Mouse (Mus musculus): ENCODE results near the gene Macrod2. TPM values are rescaled to one million over a fixed set of nuclear protein-coding genes. Genes with fewer than 3 reads are reported as not detected.

The Macrod2 gene
- polyA plus RNA-seq, 1 experiment, result 0.95 TPM

DNA sequence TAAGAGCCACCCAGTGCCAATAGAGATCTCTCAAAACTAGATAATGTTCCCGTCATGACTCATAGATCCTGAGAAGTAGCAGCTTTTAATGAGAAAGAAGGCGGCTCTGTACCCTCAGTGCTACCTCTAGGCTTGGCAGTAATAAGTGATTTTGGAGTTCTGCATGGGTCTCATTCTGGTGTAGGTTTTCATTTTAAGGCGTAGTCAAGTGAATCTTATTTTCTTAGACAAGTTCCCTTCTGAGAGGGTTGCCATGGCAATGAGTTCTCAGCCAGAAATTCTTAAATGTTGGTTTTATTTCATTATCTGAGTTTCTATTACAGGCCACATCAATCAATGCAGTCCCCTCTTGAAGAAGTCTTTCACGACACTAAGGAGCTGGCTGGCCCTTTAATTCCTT is 1127.0 kb downstream of the Macrod2 start:
- TF ChIP-seq MAX (IDR thresholded peaks at IDR 0.05) (no peak), MYOG (IDR thresholded peaks at IDR 0.05; ENCODE audit: control insufficient read depth, extremely low read depth, insufficient read length) (no peak), CTCF (IDR thresholded peaks at IDR 0.05; ENCODE audit: control insufficient read depth, insufficient read depth, insufficient read length) (no peak), CEBPB (IDR thresholded peaks at IDR 0.05; ENCODE audit: low read depth) (no peak), FOSL1 (IDR thresholded peaks at IDR 0.05; ENCODE audit: insufficient read depth, low read length, poor library complexity, severe bottlenecking) (no peak), MYOD1 (IDR thresholded peaks at IDR 0.05; ENCODE audit: control insufficient read depth, insufficient read length, low read depth) (no peak), USF1 (IDR thresholded peaks at IDR 0.05; ENCODE audit: low read depth) (no peak)
- Histone ChIP-seq H3K27me3 (ENCODE audit: control insufficient read depth, insufficient read depth, insufficient read length) (no peaks in the 10 kb centered on the region), H3K79me2 (ENCODE audit: control insufficient read depth, insufficient read depth) (no peaks in the 10 kb centered on the region)

GRCm38 (mm10) chr2:141545877-141546276 is 1150.8 kb downstream of the Macrod2 start:
- H3ac ChIP-seq (ENCODE audit: control insufficient read depth, insufficient read length, low read depth), result no peak overlapping the region
- H3K4me3 ChIP-seq (ENCODE audit: insufficient read depth, poor library complexity, severe bottlenecking), result no peak overlapping the region
- H3K79me2 ChIP-seq (ENCODE audit: control insufficient read depth, insufficient read depth), result no peaks in the 10 kb centered on the region
- no peaks in the 10 kb centered on the region for H3K79me3 ChIP-seq (ENCODE audit: low read depth)
- no peaks in the 10 kb centered on the region for H3K36me3 ChIP-seq (ENCODE audit: control insufficient read depth, insufficient read depth)
- no peaks in the 10 kb centered on the region for H3K27me3 ChIP-seq (ENCODE audit: control insufficient read depth, insufficient read depth, insufficient read length)
- TF ChIP-seq CTCF (IDR thresholded peaks at IDR 0.05; ENCODE audit: control insufficient read depth, insufficient read depth, insufficient read length) (no peak), MYOD1 (IDR thresholded peaks at IDR 0.05; ENCODE audit: control insufficient read depth, insufficient read length, low read depth) (no peak), FOSL1 (IDR thresholded peaks at IDR 0.05; ENCODE audit: insufficient read depth, low read length, poor library complexity, severe bottlenecking) (no peak), USF1 (IDR thresholded peaks at IDR 0.05; ENCODE audit: low read depth) (no peak), MAX (IDR thresholded peaks at IDR 0.05) (no peak), MYOG (IDR thresholded peaks at IDR 0.05; ENCODE audit: control insufficient read depth, extremely low read depth, insufficient read length) (no peak), CEBPB (IDR thresholded peaks at IDR 0.05; ENCODE audit: low read depth) (no peak)

More for the DNA sequence above, 1127.0 kb downstream of the Macrod2 start:
- Histone ChIP-seq H3K79me3 (ENCODE audit: low read depth) (no peaks in the 10 kb centered on the region), H3K36me3 (ENCODE audit: control insufficient read depth, insufficient read depth) (no peaks in the 10 kb centered on the region), H3ac (ENCODE audit: control insufficient read depth, insufficient read length, low read depth) (no peak overlapping the region), H3K4me3 (ENCODE audit: insufficient read depth, poor library complexity, severe bottlenecking) (no peak overlapping the region)

DNA sequence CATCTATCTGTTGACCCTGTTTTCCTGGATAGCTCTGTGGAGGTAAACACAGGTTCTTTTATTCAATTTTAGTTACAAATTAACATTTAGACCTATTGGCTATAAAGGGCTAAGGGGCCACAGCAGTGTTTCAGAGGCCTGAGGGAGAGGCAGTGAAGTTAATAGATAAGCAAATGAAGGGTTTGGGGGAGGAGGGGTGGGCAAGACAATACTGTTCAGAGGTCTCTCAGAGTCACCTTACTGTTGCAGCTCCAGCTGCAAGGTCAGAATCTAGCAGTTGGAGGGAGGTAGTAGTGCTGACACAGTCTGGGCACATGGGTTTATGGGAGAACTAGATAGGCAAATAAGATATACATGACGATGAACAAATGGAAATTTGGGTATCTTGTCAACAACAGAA is 1156.6 kb downstream of the Macrod2 start:
- no peaks in the 10 kb centered on the region for H3K79me2 ChIP-seq (ENCODE audit: control insufficient read depth, insufficient read depth)
- H3K36me3 ChIP-seq (ENCODE audit: control insufficient read depth, insufficient read depth), result no peaks in the 10 kb centered on the region
- no peaks in the 10 kb centered on the region for H3K27me3 ChIP-seq (ENCODE audit: control insufficient read depth, insufficient read depth, insufficient read length)
- no peak overlapping the region for H3K4me3 ChIP-seq (ENCODE audit: insufficient read depth, poor library complexity, severe bottlenecking)
- H3ac ChIP-seq (ENCODE audit: control insufficient read depth, insufficient read length, low read depth), result no peak overlapping the region
- TF ChIP-seq MYOG (IDR thresholded peaks at IDR 0.05; ENCODE audit: control insufficient read depth, extremely low read depth, insufficient read length) (no peak), CEBPB (IDR thresholded peaks at IDR 0.05; ENCODE audit: low read depth) (no peak), MAX (IDR thresholded peaks at IDR 0.05) (no peak), USF1 (IDR thresholded peaks at IDR 0.05; ENCODE audit: low read depth) (no peak), CTCF (IDR thresholded peaks at IDR 0.05; ENCODE audit: control insufficient read depth, insufficient read depth, insufficient read length) (no peak), FOSL1 (IDR thresholded peaks at IDR 0.05; ENCODE audit: insufficient read depth, low read length, poor library complexity, severe bottlenecking) (no peak), MYOD1 (IDR thresholded peaks at IDR 0.05; ENCODE audit: control insufficient read depth, insufficient read length, low read depth) (no peak)
- H3K79me3 ChIP-seq (ENCODE audit: low read depth), result no peaks in the 10 kb centered on the region

GRCm38 (mm10) chr2:141556747-141557146 is 1161.6 kb downstream of the Macrod2 start:
- Histone ChIP-seq H3K36me3 (ENCODE audit: control insufficient read depth, insufficient read depth) (no peaks in the 10 kb centered on the region), H3K79me3 (ENCODE audit: low read depth) (no peaks in the 10 kb centered on the region), H3K79me2 (ENCODE audit: control insufficient read depth, insufficient read depth) (no peaks in the 10 kb centered on the region), H3ac (ENCODE audit: control insufficient read depth, insufficient read length, low read depth) (no peak overlapping the region), H3K4me3 (ENCODE audit: insufficient read depth, poor library complexity, severe bottlenecking) (no peak overlapping the region), H3K27me3 (ENCODE audit: control insufficient read depth, insufficient read depth, insufficient read length) (no peaks in the 10 kb centered on the region)
- TF ChIP-seq USF1 (IDR thresholded peaks at IDR 0.05; ENCODE audit: low read depth), result no peak
- TF ChIP-seq CEBPB (IDR thresholded peaks at IDR 0.05; ENCODE audit: low read depth), result no peak
- no peak for TF ChIP-seq MAX (IDR thresholded peaks at IDR 0.05)

DNA sequence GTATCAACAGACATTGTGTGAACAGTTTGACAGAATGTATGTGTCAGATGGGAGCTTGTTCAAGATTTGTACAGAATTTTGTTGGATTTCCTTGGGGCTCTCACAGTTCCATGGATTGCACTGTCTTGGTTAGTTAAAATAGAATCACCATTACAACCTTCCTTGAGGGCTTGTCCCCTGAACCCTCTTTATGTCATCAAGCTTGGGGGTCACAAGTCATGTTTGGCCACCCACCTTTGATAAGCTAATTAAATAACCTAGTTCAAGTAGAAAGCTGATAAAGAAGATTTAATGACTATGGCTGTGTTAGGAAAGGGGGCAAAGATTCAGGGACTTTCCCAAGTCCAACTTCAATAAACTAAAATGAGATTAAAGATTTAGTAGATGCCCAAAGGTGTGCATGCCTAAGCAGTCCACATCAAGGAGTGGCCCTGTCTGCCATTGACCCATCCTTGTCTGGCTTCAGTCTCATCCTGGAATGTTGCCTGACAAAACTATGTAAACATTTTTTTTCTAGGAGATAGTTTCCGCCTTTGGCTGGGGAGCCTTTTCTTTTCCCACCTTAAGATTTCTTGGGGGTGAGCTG is 1163.2 kb downstream of the Macrod2 start:
- TF ChIP-seq MAX (IDR thresholded peaks at IDR 0.05), result no peak
- TF ChIP-seq MYOD1 (IDR thresholded peaks at IDR 0.05; ENCODE audit: control insufficient read depth, insufficient read length, low read depth), result no peak
- no peak for TF ChIP-seq FOSL1 (IDR thresholded peaks at IDR 0.05; ENCODE audit: insufficient read depth, low read length, poor library complexity, severe bottlenecking)
- TF ChIP-seq MYOG (IDR thresholded peaks at IDR 0.05; ENCODE audit: control insufficient read depth, extremely low read depth, insufficient read length), result no peak
- no peaks in the 10 kb centered on the region for H3K27me3 ChIP-seq (ENCODE audit: control insufficient read depth, insufficient read depth, insufficient read length)
- H3K79me2 ChIP-seq (ENCODE audit: control insufficient read depth, insufficient read depth), result no peaks in the 10 kb centered on the region

DNA sequence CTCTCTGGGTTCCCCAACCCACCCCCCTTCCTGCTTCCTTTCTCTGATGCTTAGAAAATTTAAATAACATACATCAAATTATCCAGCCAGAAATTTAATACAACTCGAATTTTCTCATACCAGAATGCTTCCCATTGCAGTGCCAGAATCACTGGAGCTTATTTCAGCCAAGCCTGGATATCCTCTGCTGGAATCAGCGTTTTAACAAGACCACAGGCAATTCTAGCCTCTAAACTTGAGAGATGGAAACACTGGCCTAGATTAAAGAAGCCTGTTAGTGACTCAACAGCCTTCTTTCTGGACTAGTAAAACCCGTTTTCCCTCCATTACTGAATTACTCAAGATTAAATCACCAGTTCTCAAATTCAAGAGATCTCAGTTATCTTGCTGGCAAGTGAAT is 1170.9 kb downstream of the Macrod2 start:
- H3K79me3 ChIP-seq (ENCODE audit: low read depth), result no peaks in the 10 kb centered on the region
- no peak for TF ChIP-seq FOSL1 (IDR thresholded peaks at IDR 0.05; ENCODE audit: insufficient read depth, low read length, poor library complexity, severe bottlenecking)
- TF ChIP-seq CEBPB (IDR thresholded peaks at IDR 0.05; ENCODE audit: low read depth), result no peak

More for the DNA sequence above, 1163.2 kb downstream of the Macrod2 start:
- H3ac ChIP-seq (ENCODE audit: control insufficient read depth, insufficient read length, low read depth), result no peak overlapping the region
- H3K4me3 ChIP-seq (ENCODE audit: insufficient read depth, poor library complexity, severe bottlenecking), result no peak overlapping the region
- no peaks in the 10 kb centered on the region for H3K79me3 ChIP-seq (ENCODE audit: low read depth)
- H3K36me3 ChIP-seq (ENCODE audit: control insufficient read depth, insufficient read depth), result no peaks in the 10 kb centered on the region

More for the DNA sequence above, 1170.9 kb downstream of the Macrod2 start:
- no peaks in the 10 kb centered on the region for H3K79me2 ChIP-seq (ENCODE audit: control insufficient read depth, insufficient read depth)
- H3K4me3 ChIP-seq (ENCODE audit: insufficient read depth, poor library complexity, severe bottlenecking), result no peak overlapping the region
- H3K36me3 ChIP-seq (ENCODE audit: control insufficient read depth, insufficient read depth), result no peaks in the 10 kb centered on the region
- H3K27me3 ChIP-seq (ENCODE audit: control insufficient read depth, insufficient read depth, insufficient read length), result no peaks in the 10 kb centered on the region
- no peak overlapping the region for H3ac ChIP-seq (ENCODE audit: control insufficient read depth, insufficient read length, low read depth)

Measured in C2C12 (cell line).